In genomic region chr17:69075501-69076237, GRCm38 (mm10) we compare ENCODE assay signal across 8 mouse cellular contexts. TPM values are rescaled to one million over a fixed set of nuclear protein-coding genes. Genes with fewer than 3 reads are reported as not detected.
DNase-seq lines count a peak whose midpoint lies in the region; ATAC-seq and TF ChIP-seq lines count a peak whose summit lies in the region.

TSS of gene Epb41l3 (plus strand) at chr17:69075683.

- DNase-seq in R1 (ENCODE audit: low read depth, low spot score) = peak; percentile 79
- DNase-seq in cerebellum, postnatal 14 days = peak; percentile 90 to 93
- DNase-seq in frontal cortex, postnatal 14 days (ENCODE audit: low spot score in 2 of 2) = peak; percentile 74 to 84
- peak; percentile 79 for DNase-seq in hindbrain, embryonic 10.5 days (ENCODE audit: low spot score)
- peak; percentile 67 to 76 for DNase-seq in layer of hippocampus, adult 8-10 months (ENCODE audit: low spot score in 2 of 2)
- peak; percentile 57 for DNase-seq in liver, postnatal 0 days
- peak; percentile 58 to 73 for DNase-seq in urinary bladder, postnatal 36 days (ENCODE audit: low spot score in 2 of 2)

- H3K27me3 ChIP-seq in hindbrain, embryonic 10.5 days (ENCODE audit: insufficient read depth, poor library complexity, severe bottlenecking) = peaks cover 66% of the 10 kb centered on the region
- peaks cover 22% of the 10 kb centered on the region for H3K27me3 ChIP-seq in liver, postnatal 0 days (ENCODE audit: insufficient read depth, low read length)

- peaks cover 26% of the 10 kb centered on the region for H3K4me1 ChIP-seq in hindbrain, embryonic 10.5 days (replicated peaks)
- peaks cover 6% of the 10 kb centered on the region for H3K4me1 ChIP-seq in liver, postnatal 0 days (ENCODE audit: insufficient read depth)
- H3K4me1 ChIP-seq in olfactory bulb, adult 2 months (ENCODE audit: control insufficient read depth, insufficient read depth, low read length) = peaks cover 9% of the 10 kb centered on the region

- peak within 1 kb of the TSS; percentile 17; the same call in 1 of the 2 replicates for H3K27ac ChIP-seq in hindbrain, embryonic 10.5 days
- H3K27ac ChIP-seq in liver, postnatal 0 days (ENCODE audit: low read depth) = no peak within 1 kb of the TSS
- peak within 1 kb of the TSS; percentile 53 for H3K27ac ChIP-seq in olfactory bulb, adult 2 months (ENCODE audit: insufficient read depth, low read depth, low read length)

- peak within 1 kb of the TSS; percentile 69 for H3K4me2 ChIP-seq in liver, postnatal 0 days (ENCODE audit: low read depth, low read length)

- peak within 1 kb of the TSS; percentile 71 for H3K4me3 ChIP-seq in hindbrain, embryonic 10.5 days
- H3K4me3 ChIP-seq in liver, postnatal 0 days (ENCODE audit: low read depth, low read length) = peak within 1 kb of the TSS; percentile 40
- peak within 1 kb of the TSS; percentile 81 for H3K4me3 ChIP-seq in olfactory bulb, adult 2 months (ENCODE audit: insufficient read depth, low read depth, low read length)

- H3K9me3 ChIP-seq in hindbrain, embryonic 10.5 days = no peaks in the 10 kb centered on the region
- H3K9me3 ChIP-seq in liver, postnatal 0 days (ENCODE audit: low read length) = no peaks in the 10 kb centered on the region

- no peak within 1 kb of the TSS for H3K9ac ChIP-seq in liver, postnatal 0 days (replicated peaks)

- under 1% methylated on average over 47 of the region's 47 CpGs for WGBS in hindbrain, embryonic 10.5 days
- under 1% methylated on average over 46 of the region's 47 CpGs for WGBS in liver, postnatal 0 days (ENCODE audit: insufficient replicate concordance)
- WGBS in olfactory bulb, adult 2 months = under 1% methylated on average over 47 of the region's 47 CpGs

- TF ChIP-seq EP300 in liver, postnatal 0 days (IDR thresholded peaks at IDR 0.05; ENCODE audit: low read depth) = no peak

- ATAC-seq in liver, postnatal 0 days = peak; percentile 53; the same call in 1 of the 2 replicates

- peak; percentile 81 for TF ChIP-seq POLR2A in olfactory bulb, adult 2 months (IDR thresholded peaks at IDR 0.05; ENCODE audit: insufficient read depth, low read depth, low read length)

- H3K36me3 ChIP-seq in hindbrain, embryonic 10.5 days = no peaks in the 10 kb centered on the region
- H3K36me3 ChIP-seq in liver, postnatal 0 days (replicated peaks; ENCODE audit: insufficient read depth, low read length) = no peaks in the 10 kb centered on the region

- TF ChIP-seq CTCF in liver, postnatal 0 days (IDR thresholded peaks at IDR 0.05; ENCODE audit: low read depth) = no peak
- TF ChIP-seq CTCF in olfactory bulb, adult 2 months (IDR thresholded peaks at IDR 0.05; ENCODE audit: insufficient read depth, low read depth, low read length) = no peak

RNA-seq across cellular contexts. Expression of gene Epb41l3, which starts in this region (rescaled TPM):
- polyA plus RNA-seq in hindbrain, embryonic 10.5 days (2016; fragmentation: Nextera tagmentation; extraction: Ambion mirVana) = 59.2 and 64.2 TPM in 2 replicates
- total RNA-seq in layer of hippocampus, adult 8-10 months (2022) = 100 to 1,000 TPM; 136 to 161 (median 142) TPM
- 4.5 and 4.9 TPM in 2 replicates for polyA plus RNA-seq in liver, postnatal 0 days (2015; fragmentation: Nextera tagmentation; extraction: Ambion mirVana)
- 377 TPM in 1 of 2 replicates, not detected in the other for polyA plus RNA-seq in olfactory bulb, adult 2 months (2012; ENCODE audit: insufficient read depth, insufficient read length, low replicate concordance, missing spikeins)

Comparison
In these comparisons a context has a peak if more than half of its experiments do, and no peak if none do; other contexts are left out.
1. RNA of gene Epb41l3 (polyA plus RNA-seq): 377 TPM in olfactory bulb, adult 2 months and 59.2 to 64.2 TPM in hindbrain, embryonic 10.5 days; 4.5 to 4.9 TPM in liver, postnatal 0 days; every median in the first group is over 10 times any median in the second.
2. Peak in every context shown above with its lines, with median percentiles within 50 percentile points of each other: DNase-seq and H3K4me3 ChIP-seq.